Mouse (Mus musculus) CD8-positive naive resting alpha-beta T cell, adult 2 months (primary cell): Measurements from ENCODE around the gene Slc4a7.
"Not testable (repeated sequence)": the region's sequence is repeated elsewhere in the genome, so short reads cannot be mapped to it uniquely, and the experiment has no call there.

Experiments used
- DNase-seq, 2 experiments: peaks; one replicate each; pipeline ENCODE4 v3.0.0; 2022; ENCODE audit warnings: low read depth in 2 of 2, low spot score in 2 of 2

Gene Slc4a7

DNA sequence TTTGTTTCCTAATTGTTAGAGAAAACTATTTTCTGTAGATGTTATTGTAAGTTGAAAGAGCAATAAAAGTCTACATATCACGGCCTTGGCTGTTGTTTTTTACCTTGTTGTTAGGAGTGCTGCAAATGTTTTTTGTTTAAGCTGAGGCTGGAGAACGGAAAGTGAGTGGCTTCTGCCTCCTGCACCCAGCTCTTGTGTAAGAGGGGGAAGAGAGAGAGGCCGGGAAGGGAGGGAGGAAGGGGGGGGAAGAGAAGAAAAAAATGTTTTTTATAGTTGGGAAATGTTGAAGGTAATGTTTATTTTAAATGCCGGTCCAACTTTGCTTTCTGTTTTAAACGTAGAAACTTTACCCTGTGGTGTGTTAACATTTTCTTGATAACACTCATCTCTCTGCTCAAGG, 97.8 kb downstream of the Slc4a7 start:
- no peak for DNase-seq

DNA sequence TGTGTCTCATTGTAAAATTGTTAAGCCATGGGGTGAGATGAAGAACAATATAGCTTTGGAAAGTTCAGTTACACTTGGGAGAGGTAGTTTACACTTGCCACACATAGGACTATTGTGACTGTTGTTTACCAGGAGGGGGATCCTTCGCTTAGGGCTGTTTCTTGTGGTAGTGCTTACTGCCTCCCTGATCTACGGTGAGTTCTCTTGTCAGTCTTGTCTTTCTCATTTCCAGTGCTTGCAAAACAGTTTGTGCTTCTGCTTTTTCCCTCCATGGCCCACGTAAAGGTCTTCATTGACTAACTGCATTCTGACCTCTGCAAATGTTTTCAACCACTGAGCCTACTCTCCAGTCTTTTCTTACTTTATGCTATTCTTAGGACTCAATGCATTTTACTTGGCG, 98.3 kb downstream of the Slc4a7 start:
- DNase-seq = no peak

DNA sequence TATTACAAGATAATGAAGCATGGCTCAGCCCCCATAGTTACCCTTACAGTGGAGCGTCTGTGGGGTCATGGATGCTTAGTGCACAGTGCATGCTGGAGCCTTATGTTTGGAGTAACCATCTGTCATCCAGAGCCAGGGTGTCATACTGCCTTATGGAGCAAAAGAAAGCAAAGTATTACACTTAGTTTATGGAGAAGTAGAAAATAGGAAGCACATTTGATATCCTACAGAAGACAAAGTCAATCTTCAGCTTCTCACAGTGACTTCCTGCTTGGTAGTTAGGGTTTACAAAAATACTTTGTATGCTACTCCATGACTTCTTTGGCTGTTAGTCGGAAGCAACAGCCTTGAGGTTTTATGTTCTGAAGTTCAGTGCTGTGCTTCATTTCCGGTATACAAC, 98.7 kb downstream of the Slc4a7 start:
- DNase-seq = no peak

DNA sequence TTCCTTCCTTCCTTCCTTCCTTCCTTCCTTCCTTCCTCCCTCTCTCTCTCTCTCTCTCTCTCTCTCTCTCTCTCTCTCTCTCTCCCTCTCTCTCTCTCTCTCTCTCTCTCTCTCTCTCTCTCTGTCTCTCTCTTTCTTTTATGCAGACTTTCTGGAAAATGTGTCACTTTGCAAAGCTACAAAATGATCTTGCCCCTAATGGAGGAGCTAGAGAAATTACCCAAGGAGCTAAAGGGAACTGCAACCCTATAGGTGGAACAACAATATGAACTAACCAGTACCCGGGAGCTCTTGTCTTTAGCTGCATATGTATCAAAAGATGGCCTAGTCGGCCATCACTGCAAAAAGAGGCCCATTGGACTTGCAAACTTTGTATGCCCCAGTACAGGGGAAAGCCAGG, 101.0 kb downstream of the Slc4a7 start, which contains the start of gene Nek10:
Nek10 (plus strand) TSS at position 301 of the 400 bp plus-strand sequence.
- DNase-seq = not testable (repeated sequence)

DNA sequence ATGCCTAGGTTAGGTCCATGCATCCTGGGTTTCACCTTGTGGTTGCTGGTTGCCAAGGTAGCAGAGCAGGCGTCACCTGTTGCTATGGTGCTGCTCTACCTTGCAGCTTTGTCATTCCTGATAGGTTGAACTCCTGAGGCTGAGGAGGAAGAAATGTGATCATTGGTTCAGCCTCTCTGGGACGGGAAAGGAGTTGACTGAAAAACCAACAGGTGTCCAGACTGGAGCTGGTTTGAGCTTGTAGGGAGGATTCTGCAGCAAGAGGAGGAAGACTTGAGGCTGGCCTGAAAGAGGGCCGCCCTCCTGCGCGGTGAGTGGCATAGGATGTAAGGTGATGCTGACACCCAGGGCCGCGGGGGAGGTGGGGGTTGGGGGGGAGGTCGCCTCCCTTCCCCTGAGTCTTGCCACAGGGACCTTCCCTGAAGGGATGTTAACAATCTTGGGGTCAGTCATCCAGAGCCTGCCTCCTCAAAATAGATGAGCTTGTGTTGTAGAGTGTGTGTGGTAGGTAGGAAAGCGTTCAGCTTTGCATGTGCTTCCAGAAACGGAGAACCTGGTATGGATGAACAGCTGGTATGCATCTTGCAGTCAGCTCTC, 101.9 kb downstream of the Slc4a7 start:
- DNase-seq = no peak

DNA sequence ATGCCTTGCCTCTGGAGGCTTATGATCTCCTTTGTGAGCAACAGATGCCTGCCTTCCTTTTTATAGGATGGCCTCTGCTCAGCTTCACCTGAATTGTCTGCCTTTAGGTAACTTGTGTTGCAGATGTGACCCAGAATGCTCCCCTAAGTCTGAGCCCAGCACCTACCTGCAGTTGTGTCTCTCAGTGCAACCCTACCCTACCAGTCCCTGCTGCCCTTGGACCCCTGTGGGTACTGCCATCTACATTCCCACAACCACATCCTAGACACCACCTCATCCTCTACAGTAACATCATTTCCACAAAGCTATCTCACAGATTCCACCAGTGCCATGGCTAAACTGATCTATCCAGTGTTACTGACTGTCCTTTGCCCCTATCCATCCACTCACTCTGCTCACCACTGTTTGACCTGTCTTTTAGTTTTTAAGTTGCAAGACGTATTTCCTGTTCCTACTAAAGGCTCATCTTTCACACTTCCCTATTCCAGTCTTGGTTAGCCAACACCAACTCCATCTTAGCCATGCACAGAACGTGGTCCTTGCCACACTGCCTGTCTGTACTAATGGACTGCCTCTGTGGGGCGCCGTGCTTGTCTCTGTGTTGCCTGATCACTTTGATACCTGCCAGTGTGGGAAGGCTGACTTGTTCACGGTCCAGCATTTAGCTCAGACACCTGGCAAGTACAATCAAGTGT, 102.6 kb downstream of the Slc4a7 start:
- DNase-seq = no peak

DNA sequence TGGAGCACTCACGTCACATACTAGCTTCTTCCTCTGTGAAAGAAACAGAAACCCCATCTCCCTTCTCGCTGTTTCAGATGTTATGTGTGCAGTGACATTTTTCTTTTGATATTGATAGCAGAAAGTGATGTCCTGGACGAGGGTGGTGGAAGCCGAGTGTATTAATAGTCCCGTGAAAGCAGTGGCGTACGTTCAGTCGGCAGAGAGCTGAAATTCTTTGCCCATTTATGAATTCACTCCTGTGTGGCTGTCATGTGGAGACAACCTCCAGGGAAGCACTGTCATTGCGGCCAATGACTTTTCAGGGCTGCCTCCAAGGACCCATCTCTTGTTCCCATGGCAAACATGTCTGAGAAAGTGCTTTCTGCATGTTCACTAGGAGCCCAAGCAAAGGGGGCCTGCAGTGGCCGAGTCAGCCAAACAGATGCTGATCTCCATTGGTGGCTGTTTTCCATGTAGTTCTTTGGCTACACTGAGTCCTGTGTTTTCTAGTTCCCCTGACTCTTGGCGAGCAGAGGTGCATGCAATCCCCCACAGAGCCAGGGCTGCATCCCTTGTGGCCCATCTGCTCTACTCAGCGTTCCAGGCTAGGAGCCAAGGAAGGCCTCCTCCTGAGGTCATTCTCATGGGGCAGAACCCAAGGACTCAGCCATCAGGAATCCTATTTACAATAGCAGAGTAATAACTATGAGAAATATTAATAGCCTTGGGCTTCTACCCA, 130.6 kb downstream of the Slc4a7 start:
- no peak for DNase-seq

DNA sequence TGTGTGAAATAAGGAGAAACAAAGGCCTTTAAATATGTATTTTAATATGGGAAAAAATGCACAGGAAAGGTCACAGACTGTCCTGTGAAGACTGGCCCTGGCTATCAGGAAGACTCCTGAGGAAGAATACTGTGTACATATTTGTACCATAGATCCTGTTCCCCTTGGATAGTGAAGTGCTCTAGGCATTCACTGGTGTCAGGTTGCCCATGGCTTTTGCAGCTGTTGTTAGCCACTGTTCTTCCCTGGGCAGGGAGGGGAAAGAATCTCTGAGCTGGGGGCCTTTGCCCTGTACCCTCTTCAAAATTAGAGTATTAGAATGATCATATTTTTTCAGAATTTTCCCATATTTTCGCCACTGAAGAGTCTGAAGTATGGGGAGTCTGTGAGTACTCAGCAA, 131.4 kb downstream of the Slc4a7 start:
- no peak for DNase-seq

DNA sequence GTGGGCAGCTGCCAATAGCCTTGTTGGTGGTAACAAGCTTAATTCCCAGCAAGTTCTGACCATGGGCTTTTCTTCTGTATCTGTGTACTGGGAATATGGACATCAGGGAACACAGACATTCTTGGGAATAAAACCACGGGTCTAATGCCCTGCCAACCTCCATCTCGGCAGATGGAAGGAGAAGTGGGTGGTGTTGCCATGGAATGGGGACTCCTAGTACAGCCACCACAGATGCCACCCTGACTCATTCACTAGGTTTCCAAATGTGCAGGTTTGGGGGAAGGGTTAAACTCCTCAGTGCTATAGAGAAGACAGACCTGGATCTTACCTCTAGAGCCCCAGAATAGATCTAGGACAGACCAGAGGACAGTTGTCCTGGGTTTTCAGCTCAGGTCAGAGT, 132.2 kb downstream of the Slc4a7 start:
- DNase-seq = no peak

DNA sequence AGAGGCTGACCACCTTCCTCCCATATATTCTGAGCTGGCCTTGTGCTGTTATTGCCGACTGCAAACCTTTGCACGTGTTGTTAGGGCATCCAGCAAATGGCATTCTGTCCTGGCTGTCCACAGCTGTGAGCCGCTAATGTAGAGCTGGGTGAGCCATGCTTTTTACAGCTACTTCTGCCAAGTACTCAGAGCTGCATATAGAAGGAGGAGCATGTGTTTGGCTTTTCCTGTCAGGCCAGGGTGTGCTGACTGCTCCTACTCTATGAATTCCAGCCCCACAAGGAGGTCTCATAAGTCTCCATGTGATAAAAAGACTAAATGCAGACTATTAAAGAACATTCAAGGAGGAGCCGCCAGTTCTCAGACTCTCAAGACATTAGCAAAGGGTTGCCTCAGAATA, 135.5 kb downstream of the Slc4a7 start:
- DNase-seq = no peak

DNA sequence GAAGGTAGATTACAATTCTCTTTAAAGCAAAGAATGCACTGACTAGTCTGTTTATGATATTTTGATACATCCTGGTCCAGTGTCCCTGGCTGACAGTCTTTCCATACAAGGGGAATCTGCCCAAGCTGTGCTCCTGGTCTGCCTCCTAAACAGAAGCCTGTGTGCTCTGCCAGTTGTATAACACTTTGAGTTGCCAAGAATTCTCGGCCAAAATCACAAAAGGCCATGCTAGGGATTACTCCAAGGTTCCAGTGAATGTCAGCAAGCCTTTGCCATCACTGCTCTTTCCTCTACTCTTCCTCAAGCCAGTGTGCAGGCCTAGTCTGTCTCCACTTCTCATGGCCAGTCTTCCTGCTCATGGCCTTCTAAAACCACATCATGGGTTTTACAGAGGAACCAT, 136.0 kb downstream of the Slc4a7 start:
- DNase-seq = no peak

DNA sequence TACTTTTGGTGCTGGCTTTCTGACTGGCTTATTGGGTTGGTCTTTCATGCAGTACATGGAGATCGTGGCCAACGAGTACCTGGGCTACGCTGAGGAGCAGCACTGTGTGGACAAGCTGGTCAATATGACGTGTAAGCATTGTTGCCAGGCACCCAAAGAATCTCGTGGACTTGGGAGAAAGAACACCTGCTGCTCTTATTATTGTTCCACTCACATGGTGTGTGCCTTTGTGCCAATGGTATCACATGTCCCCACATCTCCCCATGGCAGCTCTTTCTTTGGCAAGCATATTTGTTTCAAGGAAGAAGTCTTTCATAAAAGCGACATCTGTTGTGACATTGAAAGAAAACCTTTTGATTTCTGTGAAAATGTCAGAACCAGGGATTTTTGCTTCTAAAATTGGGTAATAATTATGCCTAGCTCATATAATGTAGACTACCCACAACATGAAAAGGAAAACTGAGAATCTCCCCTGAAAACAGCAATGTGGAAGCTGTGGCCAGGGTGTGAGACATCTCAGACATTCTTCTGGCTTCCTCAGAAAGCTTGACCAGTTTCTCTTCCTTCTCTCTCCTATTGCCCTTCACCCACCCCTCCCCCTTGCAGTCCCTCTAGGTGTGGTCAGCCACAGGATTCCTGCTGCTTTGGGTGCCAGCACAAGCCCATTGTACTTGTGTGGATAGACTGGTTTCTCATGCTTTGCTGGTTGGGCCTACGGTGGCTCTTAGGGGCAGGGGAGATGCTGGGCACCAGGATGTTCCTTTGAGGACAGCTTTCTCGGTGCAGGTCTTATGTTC, 140.9 kb downstream of the Slc4a7 start:
- no peak for DNase-seq
